Mouse (Mus musculus) embryonic facial prominence, embryonic 12.5 days (tissue): Measurements from ENCODE around the gene Rabgap1l. TPM values are rescaled to one million over a fixed set of nuclear protein-coding genes. Genes with fewer than 3 reads are reported as not detected.

ENCODE experiments used
- ATAC-seq: fragments of 200-750 bp; cut with Nextera tagmentation; 2 replicates; pipeline ENCODE4 v1.8.0; 2017; ENCODE audit not compliant: insufficient number of reproducible peaks, insufficient read depth, low FRiP score, low TSS enrichment
- H3K27ac ChIP-seq: fragments of 300-500 bp; sonication (generic); 2 replicates; pipeline ENCODE4 v1.5.1; 2016; ENCODE audit warnings: mild to moderate bottlenecking
- H3K27me3 ChIP-seq: fragments of 300-500 bp; sonication (generic); 2 replicates; pipeline ENCODE4 v1.6.1; 2016; ENCODE audit warnings: mild to moderate bottlenecking, moderate library complexity
- H3K36me3 ChIP-seq: fragments of 300-500 bp; sonication (generic); 2 replicates; pipeline ENCODE4 v1.6.1; 2016; ENCODE audit warnings: mild to moderate bottlenecking
- H3K4me1 ChIP-seq: fragments of 300-500 bp; sonication (generic); 2 replicates; pipeline ENCODE4 v1.6.1; 2016
- H3K4me2 ChIP-seq: fragments of 300-500 bp; sonication (generic); replicated peaks from 2 replicates; pipeline ENCODE4 v1.6.1; 2016; ENCODE audit warnings: mild to moderate bottlenecking, moderate library complexity
- H3K4me3 ChIP-seq: fragments of 300-500 bp; sonication (generic); 2 replicates; pipeline ENCODE4 v1.5.1; 2016; ENCODE audit warnings: mild to moderate bottlenecking
- H3K9ac ChIP-seq: fragments of 300-500 bp; sonication (generic); 2 replicates; pipeline ENCODE4 v1.6.1; 2016; ENCODE audit warnings: mild to moderate bottlenecking, moderate library complexity
- H3K9me3 ChIP-seq: fragments of 300-500 bp; sonication (generic); 2 replicates; pipeline ENCODE4 v1.6.1; 2016; ENCODE audit warnings: mild to moderate bottlenecking, moderate library complexity
- WGBS: fragments of 180-500 bp; shearing (Covaris S2); methylation state at CpG from one replicate; pipeline ENCODE4 v1.1.7; 2016; 5-methylcytosine and 5-hydroxymethylcytosine counted together
- polyA plus RNA-seq: library from polyadenylated mRNA; unstranded; fragments of >200 nt; fragmentation: Nextera tagmentation; extraction: Ambion mirVana; gene quantifications from 2 replicates; pipeline ENCODE4 v1.2.1, GENCODE M21; 2016

Gene Rabgap1l
- polyA plus RNA-seq, 1 experiment from 2014 or later: 18.4 TPM

DNA sequence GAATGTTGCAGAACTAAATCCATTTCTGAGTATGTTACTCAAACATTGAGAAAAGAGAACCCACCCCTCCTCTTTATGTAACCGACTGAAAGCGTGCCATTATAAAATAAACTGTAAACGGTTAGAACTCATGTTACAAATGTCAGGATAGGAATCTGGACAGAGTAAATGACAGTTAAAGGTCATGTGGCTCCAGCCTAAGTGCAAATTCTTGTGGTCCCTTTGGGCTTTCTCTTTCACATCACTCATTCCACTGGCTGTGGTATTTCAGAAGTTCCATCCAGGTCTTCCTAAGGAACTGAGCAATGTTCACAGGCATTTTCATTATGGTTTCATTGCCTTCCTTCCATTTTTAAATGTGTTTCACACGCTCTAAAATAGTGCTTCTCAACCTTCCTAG is 530.6 kb downstream of the Rabgap1l start:
- Histone ChIP-seq H3K36me3 (no peaks in the 10 kb centered on the region), H3K4me3 (no peak overlapping the region), H3K27ac (no peak overlapping the region), H3K4me1 (peaks cover 12% of the 10 kb centered on the region; the same call in 1 of the 2 replicates), H3K9ac (no peak overlapping the region), H3K9me3 (no peaks in the 10 kb centered on the region), H3K4me2 (no peak overlapping the region), H3K27me3 (no peaks in the 10 kb centered on the region)
- no peak for ATAC-seq
- WGBS: 56% methylated on average over 4 of the region's 4 CpGs

DNA sequence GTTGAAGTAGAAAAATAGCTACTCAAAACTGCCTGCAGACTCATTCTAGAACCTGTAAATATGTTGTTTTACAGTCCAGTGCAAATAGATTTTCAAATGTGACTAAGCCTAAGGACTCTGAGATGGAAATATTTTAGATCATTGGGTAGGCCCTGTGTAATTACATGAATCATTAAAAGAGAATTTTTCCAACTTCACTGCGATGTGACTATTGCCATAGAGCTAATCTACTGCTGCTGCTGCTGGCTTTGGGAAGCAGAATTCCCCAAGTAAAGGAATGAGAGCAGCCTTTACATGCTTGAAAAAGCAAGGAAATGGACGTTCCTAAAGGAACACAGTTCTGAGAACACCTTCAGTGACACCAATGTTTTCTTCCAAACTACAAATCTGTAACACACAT is 531.2 kb downstream of the Rabgap1l start:
- WGBS: 65% methylated on average over 2 of the region's 2 CpGs
- Histone ChIP-seq H3K4me1 (peaks cover 12% of the 10 kb centered on the region; the same call in 1 of the 2 replicates), H3K9me3 (no peaks in the 10 kb centered on the region), H3K9ac (no peak overlapping the region), H3K4me2 (no peak overlapping the region), H3K36me3 (no peaks in the 10 kb centered on the region), H3K27me3 (no peaks in the 10 kb centered on the region), H3K4me3 (no peak overlapping the region), H3K27ac (no peak overlapping the region)
- no peak for ATAC-seq

GRCm38 (mm10) chr1:160260605-160261004 is 532.4 kb downstream of the Rabgap1l start:
- H3K27me3 ChIP-seq: no peaks in the 10 kb centered on the region
- H3K4me1 ChIP-seq: peaks cover 12% of the 10 kb centered on the region; the same call in 1 of the 2 replicates
- no peak for ATAC-seq
- no peak overlapping the region for H3K4me2 ChIP-seq
- WGBS: 77% methylated on average over 4 of the region's 4 CpGs
- no peaks in the 10 kb centered on the region for H3K9me3 ChIP-seq
- no peaks in the 10 kb centered on the region for H3K36me3 ChIP-seq
- H3K27ac ChIP-seq: no peak overlapping the region
- H3K4me3 ChIP-seq: no peak overlapping the region
- H3K9ac ChIP-seq: no peak overlapping the region

GRCm38 (mm10) chr1:160259884-160260283 is 533.1 kb downstream of the Rabgap1l start:
- ATAC-seq: no peak
- Histone ChIP-seq H3K36me3 (no peaks in the 10 kb centered on the region), H3K9me3 (no peaks in the 10 kb centered on the region), H3K4me3 (no peak overlapping the region), H3K9ac (no peak overlapping the region), H3K27me3 (no peaks in the 10 kb centered on the region), H3K4me1 (peaks cover 12% of the 10 kb centered on the region; the same call in 1 of the 2 replicates), H3K4me2 (no peak overlapping the region), H3K27ac (no peak overlapping the region)
- WGBS: 48% methylated on average over 7 of the region's 7 CpGs

DNA sequence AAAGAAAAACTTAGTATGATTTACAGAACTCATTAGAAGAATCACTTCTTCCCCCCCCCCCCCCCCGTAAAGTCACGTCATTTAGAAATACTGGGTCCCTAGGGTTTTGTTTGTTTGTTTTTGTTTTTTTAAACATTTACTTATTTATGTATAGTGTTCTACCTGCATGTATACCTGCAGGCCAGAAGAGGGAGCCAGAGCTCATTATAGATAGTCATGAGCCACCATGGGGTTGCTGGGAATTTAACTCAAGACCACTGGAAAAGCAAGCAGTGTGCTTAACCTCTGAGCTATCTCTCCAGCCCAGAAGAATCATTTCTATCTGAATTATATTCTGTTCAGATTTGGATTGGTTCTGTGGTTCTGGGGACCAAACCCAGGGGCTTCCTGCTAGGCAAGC is 539.9 kb downstream of the Rabgap1l start:
- Histone ChIP-seq H3K4me2 (no peak overlapping the region), H3K27me3 (no peaks in the 10 kb centered on the region), H3K36me3 (no peaks in the 10 kb centered on the region), H3K27ac (no peak overlapping the region), H3K4me3 (no peak overlapping the region), H3K9me3 (no peaks in the 10 kb centered on the region), H3K4me1 (0 out of 2 replicates have a peak, but pooled peaks cover 3% of the 10 kb centered on the region), H3K9ac (no peak overlapping the region)
- 82% methylated on average over 2 of the region's 2 CpGs for WGBS
- ATAC-seq: no peak

- no peaks in the 10 kb centered on the region for H3K27me3 ChIP-seq
- no peak for ATAC-seq
- 0 out of 2 replicates have a peak, but pooled peaks cover 3% of the 10 kb centered on the region for H3K4me1 ChIP-seq
- H3K9me3 ChIP-seq: no peaks in the 10 kb centered on the region
- no peak overlapping the region for H3K4me2 ChIP-seq
- H3K27ac ChIP-seq: no peak overlapping the region
- no peak overlapping the region for H3K4me3 ChIP-seq
- H3K36me3 ChIP-seq: no peaks in the 10 kb centered on the region
- WGBS: 59% methylated on average over 5 of the region's 5 CpGs
- no peak overlapping the region for H3K9ac ChIP-seq
Observed at GRCm38 (mm10) chr1:160251388-160252007, 541.5 kb downstream of the Rabgap1l start.

GRCm38 (mm10) chr1:160250782-160251181 is 542.2 kb downstream of the Rabgap1l start:
- H3K9me3 ChIP-seq: no peaks in the 10 kb centered on the region
- H3K9ac ChIP-seq: no peak overlapping the region
- H3K27me3 ChIP-seq: no peaks in the 10 kb centered on the region
- H3K4me1 ChIP-seq: 0 out of 2 replicates have a peak, but pooled peaks cover 3% of the 10 kb centered on the region
- no peaks in the 10 kb centered on the region for H3K36me3 ChIP-seq
- H3K27ac ChIP-seq: 0 out of 2 replicates have a peak overlapping the region, but pooled peaks have one; percentile 30
- no peak for ATAC-seq
- no peak overlapping the region for H3K4me3 ChIP-seq
- WGBS: 37% methylated on average over 4 of the region's 4 CpGs
- H3K4me2 ChIP-seq: no peak overlapping the region

- H3K27me3 ChIP-seq: no peaks in the 10 kb centered on the region
- H3K9ac ChIP-seq: no peak overlapping the region
- no peaks in the 10 kb centered on the region for H3K9me3 ChIP-seq
- H3K4me1 ChIP-seq: 0 out of 2 replicates have a peak, but pooled peaks cover 3% of the 10 kb centered on the region
- no peak overlapping the region for H3K27ac ChIP-seq
- no peak overlapping the region for H3K4me3 ChIP-seq
- no peak overlapping the region for H3K4me2 ChIP-seq
- H3K36me3 ChIP-seq: no peaks in the 10 kb centered on the region
- ATAC-seq: no peak
- 76% methylated on average over 3 of the region's 3 CpGs for WGBS
Observed at GRCm38 (mm10) chr1:160249786-160250185, 543.2 kb downstream of the Rabgap1l start.

DNA sequence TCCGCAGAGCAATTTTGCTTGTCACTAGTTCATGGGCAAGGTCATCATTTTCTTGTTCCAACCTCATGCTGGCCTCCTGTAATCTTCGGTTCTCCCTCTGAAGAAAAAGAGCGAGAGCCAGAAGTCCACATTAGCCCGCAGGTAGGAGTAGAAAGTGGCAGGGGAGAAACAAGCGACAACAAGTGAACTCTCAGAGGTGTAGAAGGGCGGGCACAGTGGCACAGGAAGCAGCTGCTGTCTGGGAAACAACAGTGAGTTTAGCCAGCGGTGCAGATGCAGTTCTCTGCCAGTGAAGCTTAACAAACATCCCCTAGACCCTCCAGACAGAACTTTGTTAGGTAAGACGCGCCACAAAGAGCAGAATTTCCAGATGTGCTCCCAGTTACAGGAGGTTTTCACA is 545.5 kb downstream of the Rabgap1l start:
- 77% methylated on average over 9 of the region's 9 CpGs for WGBS

GRCm38 (mm10) chr1:160246844-160247243 is 546.2 kb downstream of the Rabgap1l start:
- WGBS: 73% methylated on average over 4 of the region's 4 CpGs
- H3K27ac ChIP-seq: no peak overlapping the region
- no peaks in the 10 kb centered on the region for H3K27me3 ChIP-seq
- no peak overlapping the region for H3K9ac ChIP-seq
- no peak for ATAC-seq
- H3K4me1 ChIP-seq: 0 out of 2 replicates have a peak, but pooled peaks cover 3% of the 10 kb centered on the region
- no peak overlapping the region for H3K4me3 ChIP-seq
- no peaks in the 10 kb centered on the region for H3K36me3 ChIP-seq
- no peak overlapping the region for H3K4me2 ChIP-seq
- H3K9me3 ChIP-seq: no peaks in the 10 kb centered on the region

More for the DNA sequence above, 545.5 kb downstream of the Rabgap1l start:
- no peak overlapping the region for H3K4me3 ChIP-seq
- H3K36me3 ChIP-seq: no peaks in the 10 kb centered on the region
- no peaks in the 10 kb centered on the region for H3K9me3 ChIP-seq
- H3K4me2 ChIP-seq: no peak overlapping the region
- no peak overlapping the region for H3K9ac ChIP-seq
- no peaks in the 10 kb centered on the region for H3K27me3 ChIP-seq
- H3K4me1 ChIP-seq: 0 out of 2 replicates have a peak, but pooled peaks cover 3% of the 10 kb centered on the region
- no peak overlapping the region for H3K27ac ChIP-seq
- no peak for ATAC-seq

DNA sequence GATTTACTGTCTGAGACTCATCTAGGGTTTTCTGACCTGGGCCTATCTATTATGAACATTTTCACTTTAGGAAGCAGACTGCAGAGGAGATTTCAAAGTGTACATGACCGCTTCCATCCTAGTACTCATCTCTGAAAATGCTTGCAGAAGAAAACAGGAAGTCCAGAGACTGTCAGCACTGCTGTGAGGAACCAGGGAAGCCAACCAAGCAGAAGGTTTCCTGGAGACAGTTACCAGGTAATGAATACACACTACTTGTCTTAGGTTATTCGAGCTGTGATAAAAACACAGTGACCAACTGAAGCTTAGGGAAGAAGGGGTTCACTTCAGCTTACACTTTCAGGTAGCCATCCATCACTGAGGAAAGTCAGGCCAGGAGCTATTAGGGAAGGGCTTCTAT is 547.1 kb downstream of the Rabgap1l start:
- Histone ChIP-seq H3K4me1 (0 out of 2 replicates have a peak, but pooled peaks cover 3% of the 10 kb centered on the region), H3K27ac (no peak overlapping the region), H3K4me2 (no peak overlapping the region), H3K4me3 (no peak overlapping the region), H3K9ac (no peak overlapping the region), H3K27me3 (no peaks in the 10 kb centered on the region), H3K36me3 (no peaks in the 10 kb centered on the region), H3K9me3 (no peaks in the 10 kb centered on the region)
- WGBS: 79% methylated on average over 2 of the region's 2 CpGs
- no peak for ATAC-seq

GRCm38 (mm10) chr1:160244689-160245088 is 548.3 kb downstream of the Rabgap1l start:
- Histone ChIP-seq H3K27me3 (no peaks in the 10 kb centered on the region), H3K4me2 (no peak overlapping the region), H3K9me3 (no peaks in the 10 kb centered on the region), H3K4me3 (no peak overlapping the region), H3K27ac (no peak overlapping the region), H3K9ac (no peak overlapping the region), H3K4me1 (no peaks in the 10 kb centered on the region), H3K36me3 (no peaks in the 10 kb centered on the region)
- ATAC-seq: no peak
- WGBS: 95% methylated on average over 5 of the region's 5 CpGs
